Mouse (Mus musculus) E14TG2a.4 (cell line): Measurements from ENCODE around the gene Dirc2.

Experiments used
- CTCF ChIP-seq: conservative IDR thresholded peaks from 2 replicates; pipeline ENCODE4 v1.5.1; 2014; ENCODE audit warnings: low read length
- NANOG ChIP-seq: IDR thresholded peaks from 2 replicates; pipeline ENCODE4 v1.6.1; 2014; ENCODE audit warnings: borderline replicate concordance, low read length, mixed read lengths
- POU5F1 ChIP-seq: IDR thresholded peaks from 2 replicates; pipeline ENCODE4 v1.6.1; 2014; ENCODE audit warnings: low read length, borderline replicate concordance

GRCm38 (mm10) chr16:35772598-35772997, 3.4 kb upstream of the Dirc2 start:
- TF ChIP-seq CTCF (no peak), NANOG (no peak), POU5F1 (no peak)
